Mouse (Mus musculus) heart, postnatal 10 days (tissue): ENCODE measurements around the gene Plac8. TPM values are rescaled to one million over a fixed set of nuclear protein-coding genes. Genes with fewer than 3 reads are reported as not detected.

Experiments used
- DNase-seq, 2 experiments: peaks; one replicate each; pipeline ENCODE4 v3.0.0; 2021
- intact Hi-C: fragments of 180-260 bp; cut with DNase I; formaldehyde crosslinking; loops from one replicate; pipeline ENCODE4 v1.15.1; 2025
- total RNA-seq, 2 experiments: library from RNA; stranded (reverse); gene quantifications; 2 replicates each; pipeline ENCODE4 v1.2.3; 2021

Plac8 gene
- total RNA-seq, 2 experiments from 2014 or later = 2.1 to 3.1 TPM

GRCm38 (mm10) chr5:100546294-100547080 lies 25.6 kb downstream of the Plac8 start:
- peak in 1 of 2 experiments; percentile 8 for DNase-seq

GRCm38 (mm10) chr5:100536638-100537037 lies 35.4 kb downstream of the Plac8 start:
- DNase-seq = peak; percentile 54 to 62
- intact Hi-C loops = loop anchor here (5.0 kb wide), 1 partner anchor 164 kb away; no protein-coding TSS in a partner anchor

More at GRCm38 (mm10) chr5:100546294-100547080, 25.6 kb downstream of the Plac8 start:
- intact Hi-C loops = loop anchor here (2.0 to 10.0 kb wide), 3 partner anchors 118 to 368 kb away; no protein-coding TSS in a partner anchor

GRCm38 (mm10) chr5:100535826-100536225 lies 36.2 kb downstream of the Plac8 start:
- no peak for DNase-seq
- intact Hi-C loops = loop anchor here (5.0 kb wide), 1 partner anchor 164 kb away; no protein-coding TSS in a partner anchor

DNA sequence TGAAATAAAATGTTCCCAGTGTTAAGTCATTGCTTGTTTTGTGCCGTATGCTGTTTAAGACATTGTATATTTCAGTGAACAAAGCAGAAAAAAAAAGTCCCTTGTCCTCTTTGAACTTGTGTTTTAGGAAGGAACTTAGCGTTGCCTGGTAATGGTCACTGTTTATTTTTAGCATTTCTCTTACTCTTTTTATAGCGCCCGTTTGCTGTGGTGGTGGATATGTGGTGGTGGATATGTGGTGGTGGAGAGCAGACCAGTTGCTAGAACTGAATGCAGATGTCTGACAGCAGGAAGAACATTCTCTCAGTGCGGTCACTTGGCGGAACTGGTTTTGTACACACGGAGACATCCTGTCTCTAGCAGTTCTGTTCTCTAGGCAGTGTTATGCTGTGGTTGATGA lies 45.9 kb downstream of the Plac8 start:
- DNase-seq = peak; percentile 59 to 61
- intact Hi-C loops = loop anchor here (10.0 kb wide), 1 partner anchor 551 kb away; the partner anchor contains the start of genes 4930524J08Rik and Hnrnpd

GRCm38 (mm10) chr5:100525620-100526019 lies 46.4 kb downstream of the Plac8 start:
- intact Hi-C loops = loop anchor here (10.0 kb wide), 1 partner anchor 551 kb away; the partner anchor contains the start of genes 4930524J08Rik and Hnrnpd
- DNase-seq = peak in 1 of 2 experiments; percentile 10

DNA sequence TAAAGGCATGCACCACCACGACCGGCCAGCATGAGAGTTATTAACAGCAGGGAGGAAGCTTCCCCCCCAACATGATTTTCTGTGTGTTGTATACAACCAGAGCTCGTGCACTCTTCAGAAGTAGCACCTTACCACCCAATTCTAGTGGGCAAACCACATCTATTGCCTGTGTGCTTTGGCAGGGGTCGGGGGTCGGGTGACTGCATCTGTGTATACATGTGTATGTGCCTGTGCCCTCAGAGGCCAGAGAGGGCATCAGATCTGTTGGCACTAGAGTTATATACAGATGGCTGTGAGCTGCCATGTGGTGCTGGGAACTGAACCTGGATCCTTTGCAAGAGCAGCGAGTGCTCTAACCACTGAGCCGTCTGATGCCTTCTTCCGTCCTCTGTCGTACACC lies 47.1 kb downstream of the Plac8 start:
- intact Hi-C loops = loop anchor here (10.0 kb wide), 1 partner anchor 550 kb away; the partner anchor contains the start of genes 4930524J08Rik and Hnrnpd
- DNase-seq = no peak

- intact Hi-C loops = loop anchor here (10.0 kb wide), 1 partner anchor 549 kb away; the partner anchor contains the start of genes 4930524J08Rik and Hnrnpd
Measured at GRCm38 (mm10) chr5:100523331-100523730, 48.7 kb downstream of the Plac8 start.

DNA sequence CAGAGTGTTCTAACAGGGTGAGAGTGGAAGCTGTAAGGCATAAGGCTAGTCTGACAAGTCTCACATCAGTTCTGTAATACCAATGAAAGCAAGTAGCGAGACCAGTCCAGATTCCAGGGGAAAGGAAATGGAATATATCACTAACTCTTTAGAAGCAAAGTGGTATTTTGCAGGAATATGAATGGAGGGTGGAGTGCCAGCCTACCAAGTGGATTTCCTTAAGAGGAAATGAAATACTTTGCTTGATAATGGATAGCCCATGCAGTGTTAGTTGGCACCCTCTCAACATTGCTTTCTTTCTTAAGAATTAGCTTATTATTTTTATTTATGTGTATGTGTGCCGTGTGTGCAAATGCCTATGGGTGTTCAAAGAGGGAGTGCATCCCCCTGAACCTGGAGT lies 51.8 kb downstream of the Plac8 start:
- intact Hi-C loops = loop anchor here (10.0 kb wide), 1 partner anchor 545 kb away; the partner anchor contains the start of genes 4930524J08Rik and Hnrnpd
- no peak for DNase-seq

More at GRCm38 (mm10) chr5:100523331-100523730, 48.7 kb downstream of the Plac8 start:
- no peak for DNase-seq

- intact Hi-C loops = loop anchor here (2.0 kb wide), 3 partner anchors 20 to 102 kb away; partner anchors contain the start of gene Sec31a
Measured at GRCm38 (mm10) chr5:100519027-100519411, 53.0 kb downstream of the Plac8 start.

GRCm38 (mm10) chr5:100518049-100519026 lies 53.7 kb downstream of the Plac8 start, which contains the start of gene Cops4:
Gene Cops4 (plus strand): TSS chr5:100518309.
- intact Hi-C loops = loop anchor here (2.0 kb wide), 3 partner anchors 20 to 102 kb away; partner anchors contain the start of gene Sec31a
- DNase-seq = peak; percentile 98 to 99

More at GRCm38 (mm10) chr5:100519027-100519411, 53.0 kb downstream of the Plac8 start:
- DNase-seq = no peak

DNA sequence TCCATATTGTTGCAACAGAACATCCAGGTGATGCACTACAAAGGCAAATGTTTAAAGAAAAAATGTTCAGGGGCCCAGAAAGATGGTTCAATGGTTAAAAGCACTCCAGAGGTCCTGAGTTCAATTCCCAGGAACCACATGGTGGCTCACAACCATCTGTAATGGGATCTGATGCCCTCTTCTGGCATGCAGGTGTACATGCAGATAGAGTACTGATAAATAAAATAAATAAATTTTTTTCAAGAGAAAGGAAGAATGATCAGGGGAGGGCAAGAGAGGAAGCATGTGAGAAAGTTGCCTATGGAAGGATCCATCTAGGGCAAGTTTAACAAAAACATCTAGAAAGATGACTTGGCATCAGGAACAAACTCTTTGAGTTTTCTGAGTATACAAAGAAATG lies 59.5 kb downstream of the Plac8 start:
- DNase-seq = no peak
- intact Hi-C loops = no loop called here

DNA sequence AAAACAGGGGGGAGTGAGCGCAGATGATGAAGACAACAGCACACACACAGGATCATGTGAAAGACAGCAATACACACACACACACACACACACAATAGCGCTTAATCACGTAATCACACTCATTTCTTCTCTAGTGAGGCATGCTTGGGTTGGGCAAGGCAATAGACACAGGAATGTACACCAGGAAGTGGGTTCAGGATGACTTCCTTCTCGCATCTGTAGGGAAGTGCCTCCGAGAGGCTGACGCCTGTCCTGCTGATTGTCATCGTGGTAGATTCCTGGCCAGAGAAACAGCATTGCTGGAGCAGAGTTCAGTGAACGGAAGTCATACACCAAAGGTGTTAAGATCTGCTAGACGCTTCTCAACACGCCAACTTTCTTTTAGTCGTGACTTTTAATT lies 62.8 kb downstream of the Plac8 start:
- intact Hi-C loops = no loop called here
- no peak for DNase-seq

Other genes starting within 250 kb of the Plac8 start
- 100 to 1,000 TPM; 144 to 150 TPM for gene Sec31a, start 156.0 kb downstream of the Plac8 start, total RNA-seq
- 10 to 100 TPM; 12.0 to 14.7 TPM for gene Lin54, start 71.6 kb downstream of the Plac8 start, total RNA-seq
- 10 to 100 TPM; 82.2 to 87.9 TPM for gene Cops4, start 53.9 kb downstream of the Plac8 start, total RNA-seq
- 10 to 100 TPM; 61.8 to 62.4 TPM for gene Coq2, start 102.9 kb upstream of the Plac8 start, total RNA-seq
- gene Hpse, start 147.5 kb upstream of the Plac8 start, total RNA-seq = under 1 TPM; 0.74 to 0.79 TPM
- gene Helq, start 226.4 kb upstream of the Plac8 start, total RNA-seq = 1 to 10 TPM; 4.8 to 5.9 TPM
- gene Mrps18c, start 226.4 kb upstream of the Plac8 start, total RNA-seq = 10 to 100 TPM; 83.3 to 85.1 TPM
- 10 to 100 TPM; 12.8 to 17.4 TPM for gene Abraxas1, start 248.7 kb upstream of the Plac8 start, total RNA-seq